Mouse (Mus musculus): Measurements from ENCODE around the gene Avpi1.

Gene Avpi1
- long read RNA-seq, experiment 1, transcript Avpi1-201 (3 exons, 1,044 nt): major isoform, 172 of 178 reads
- long read RNA-seq, experiment 1, partial matches to known transcripts: 4 of 178 reads
- long read RNA-seq, experiment 1, other reads (novel, unspliced or antisense): 2 of 178 reads
- long read RNA-seq, experiment 2, transcript Avpi1-201 (3 exons, 1,044 nt): major isoform, 229 of 236 reads
- long read RNA-seq, experiment 2, partial matches to known transcripts: 0 of 236 reads
- long read RNA-seq, experiment 2, other reads (novel, unspliced or antisense): 7 of 236 reads

- intact Hi-C loops (cut with DNase I): loop anchor here (5.0 kb wide), 1 partner anchor 37 kb away; the partner anchor contains the start of gene Pi4k2a
Measured at GRCm38 (mm10) chr19:42128787-42129508, at the start of gene Avpi1. Avpi1 (minus strand) TSS chr19:42129059.

DNA sequence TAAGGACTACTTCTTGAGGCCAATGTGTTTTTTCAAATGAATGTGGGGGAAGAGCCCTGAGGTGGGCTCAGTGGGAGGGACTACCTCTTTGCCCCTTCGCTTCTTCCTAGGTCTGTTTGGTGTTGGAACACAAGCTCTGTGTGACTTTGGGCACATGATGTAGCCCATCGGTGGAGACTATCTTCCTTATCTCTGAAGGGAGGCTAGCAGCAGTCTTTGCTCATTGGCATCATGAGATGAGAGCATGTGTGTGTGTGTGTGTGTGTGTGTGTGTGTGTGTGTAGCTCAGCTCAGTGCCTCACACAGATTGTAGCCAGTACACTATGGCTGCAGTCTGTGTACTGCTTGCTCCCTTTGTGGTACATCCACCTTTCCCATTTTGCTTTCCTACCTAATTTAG is 48.6 kb upstream of the Avpi1 start:
- intact Hi-C loops (cut with DNase I): no loop called here

GRCm38 (mm10) chr19:42176841-42177240 is 48.0 kb upstream of the Avpi1 start:
- intact Hi-C loops (cut with DNase I): no loop called here

GRCm38 (mm10) chr19:42170025-42170969 is 41.4 kb upstream of the Avpi1 start:
- intact Hi-C loops (cut with DNase I): no loop called here

- intact Hi-C loops (cut with DNase I): loop anchor here (5.0 kb wide), 1 partner anchor 127 kb away; no protein-coding TSS in a partner anchor
Measured at GRCm38 (mm10) chr19:42169322-42169975, 40.6 kb upstream of the Avpi1 start.

- intact Hi-C loops (cut with DNase I): loop anchor here (5.0 kb wide), 1 partner anchor 125 kb away; no protein-coding TSS in a partner anchor
Measured at GRCm38 (mm10) chr19:42167489-42167888, 38.6 kb upstream of the Avpi1 start.

- intact Hi-C loops (cut with DNase I): loop anchor here (5.0 kb wide), 1 partner anchor 124 kb away; no protein-coding TSS in a partner anchor
Measured at GRCm38 (mm10) chr19:42166766-42167165, 37.9 kb upstream of the Avpi1 start.

DNA sequence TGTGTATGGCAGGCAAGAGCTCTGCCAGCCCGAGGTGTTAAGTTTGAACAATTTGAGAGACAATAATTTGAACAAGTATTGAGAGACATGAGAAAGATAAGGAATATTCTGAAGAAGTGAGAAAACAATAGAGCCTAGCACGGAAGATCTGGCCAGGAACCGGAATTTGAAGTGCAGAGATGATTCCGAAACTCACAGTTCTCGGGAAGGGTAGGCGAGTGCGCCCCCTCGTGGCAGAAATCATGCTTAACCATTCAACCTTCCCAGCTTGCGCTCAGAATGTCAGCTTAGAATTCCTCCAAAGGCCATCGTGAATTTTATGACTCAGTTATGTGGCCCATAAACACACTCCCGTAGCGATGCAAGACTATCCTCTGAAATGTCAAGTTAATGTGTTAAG is 37.3 kb upstream of the Avpi1 start:
- intact Hi-C loops (cut with DNase I): loop anchor here (5.0 kb wide), 1 partner anchor 124 kb away; no protein-coding TSS in a partner anchor

DNA sequence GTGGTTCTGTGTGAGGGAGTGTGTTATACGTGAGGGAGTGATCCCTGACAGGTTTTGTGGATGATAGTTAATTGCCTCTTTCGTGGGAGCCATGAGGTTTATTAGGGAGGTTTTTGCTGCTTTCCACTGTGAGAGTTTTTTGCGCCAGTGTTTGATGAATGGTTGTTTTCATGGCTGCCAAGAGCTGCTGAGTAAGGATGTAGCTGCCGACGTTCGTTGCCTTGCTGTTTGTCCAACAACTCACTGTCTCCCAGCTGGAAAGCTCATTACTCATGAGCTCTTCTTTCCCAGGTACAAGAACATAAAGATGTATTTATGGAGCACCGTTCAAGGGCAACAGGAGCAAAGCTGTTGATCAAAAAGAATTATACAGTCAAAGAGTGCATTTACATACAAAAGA is 35.3 kb upstream of the Avpi1 start:
- intact Hi-C loops (cut with DNase I): no loop called here

DNA sequence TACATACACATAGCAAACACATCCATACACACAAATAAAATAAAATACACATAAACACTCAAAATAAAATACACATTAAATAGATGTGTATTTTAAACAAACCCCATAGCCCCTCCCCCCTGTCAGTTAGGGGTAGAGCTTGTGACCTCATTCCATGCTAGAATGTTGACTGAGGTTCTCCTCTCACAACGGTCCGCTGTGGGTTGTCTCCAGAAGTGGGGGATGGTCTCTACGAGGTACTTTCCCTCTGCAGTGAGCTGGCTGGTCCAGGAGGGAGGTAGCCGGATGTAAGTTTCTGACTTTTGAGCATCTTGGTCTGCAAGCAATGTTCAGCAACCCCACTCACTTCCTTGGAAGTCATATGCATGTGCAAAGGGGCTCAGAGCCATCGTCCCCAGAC is 34.9 kb upstream of the Avpi1 start, which contains the start of gene Zfyve27:
TSS of gene Zfyve27 (plus strand) at position 188 of the 400 bp plus-strand sequence.
- intact Hi-C loops (cut with DNase I): no loop called here

GRCm38 (mm10) chr19:42158246-42159017 is 29.6 kb upstream of the Avpi1 start:
- intact Hi-C loops (cut with DNase I): no loop called here

DNA sequence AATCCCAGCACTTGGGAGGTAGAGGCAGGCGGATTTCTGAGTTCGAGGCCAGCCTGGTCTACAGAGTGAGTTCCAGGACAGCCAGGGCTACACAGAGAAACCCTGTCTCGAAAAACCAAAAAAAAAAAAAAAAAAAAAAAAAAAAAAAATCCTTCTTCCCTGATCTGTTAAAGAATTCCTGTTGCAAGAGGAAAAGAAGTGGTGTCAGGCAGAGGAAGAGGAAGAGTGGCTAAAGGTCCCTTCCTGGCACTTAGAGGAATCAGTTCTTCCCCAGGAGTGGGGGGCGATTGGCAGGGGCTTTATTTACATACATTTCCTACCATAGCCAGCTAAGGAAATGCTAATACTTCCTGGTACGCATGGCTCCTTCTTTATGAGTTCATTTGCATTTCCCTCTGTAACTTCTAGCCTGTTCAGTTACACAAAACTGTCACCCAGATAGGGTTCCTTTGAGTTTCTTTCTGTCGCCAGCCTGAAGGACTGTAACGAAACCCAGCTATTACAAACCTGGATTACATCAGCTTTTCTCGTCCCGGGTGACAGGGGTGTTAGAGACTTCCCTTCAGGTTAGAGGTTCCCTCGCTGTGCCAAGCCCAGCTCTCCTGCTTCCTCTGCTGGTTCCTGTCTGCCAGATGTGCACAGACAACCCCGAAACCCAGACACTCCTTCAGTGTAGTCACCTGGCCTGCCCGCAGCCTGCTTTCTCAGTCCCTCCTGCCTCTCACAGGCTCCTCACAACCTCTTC is 28.8 kb upstream of the Avpi1 start:
- intact Hi-C loops (cut with DNase I): no loop called here

- intact Hi-C loops (cut with DNase I): no loop called here
Measured at GRCm38 (mm10) chr19:42151990-42152389, 23.1 kb upstream of the Avpi1 start.

GRCm38 (mm10) chr19:42148569-42148860 is 19.7 kb upstream of the Avpi1 start:
- intact Hi-C loops (cut with DNase I): no loop called here

DNA sequence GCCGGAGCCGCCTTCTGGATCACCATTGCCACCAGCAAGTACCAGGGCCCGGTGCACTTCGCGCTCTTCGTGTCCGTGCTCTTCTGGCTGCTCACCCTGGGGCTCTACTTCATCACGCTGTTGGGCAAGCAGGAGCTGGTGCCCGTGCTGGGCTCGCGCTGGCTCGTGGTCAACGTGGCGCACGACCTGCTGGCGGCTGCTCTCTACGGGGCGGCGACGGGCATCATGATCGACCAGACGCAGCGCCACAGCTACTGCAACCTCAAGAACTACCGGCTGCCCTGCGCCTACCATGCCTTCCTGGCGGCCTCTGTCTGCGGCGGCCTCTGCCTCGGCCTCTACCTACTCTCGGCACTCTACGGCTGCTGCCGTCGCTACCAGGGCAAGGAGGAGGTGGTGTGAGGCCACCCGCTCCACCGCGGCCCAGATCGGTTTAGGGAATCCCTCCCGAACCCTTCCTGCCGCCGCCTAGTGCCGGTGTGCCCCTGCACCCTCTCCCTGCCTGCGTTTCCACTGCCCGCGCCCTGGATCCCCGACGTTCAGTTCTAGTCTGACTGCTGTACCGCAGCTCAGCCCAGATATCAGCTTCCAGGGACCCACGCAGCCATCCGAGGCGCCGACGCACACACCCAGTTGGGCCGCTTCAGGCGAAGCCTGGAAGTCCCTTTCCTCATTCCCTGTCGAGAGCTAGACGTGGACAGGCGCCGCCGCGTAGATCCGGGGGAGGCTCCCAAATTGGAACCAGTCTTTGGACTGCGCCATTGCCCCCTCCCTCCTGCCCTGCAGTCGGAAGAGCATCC is 19.1 kb upstream of the Avpi1 start:
- intact Hi-C loops (cut with DNase I): no loop called here

DNA sequence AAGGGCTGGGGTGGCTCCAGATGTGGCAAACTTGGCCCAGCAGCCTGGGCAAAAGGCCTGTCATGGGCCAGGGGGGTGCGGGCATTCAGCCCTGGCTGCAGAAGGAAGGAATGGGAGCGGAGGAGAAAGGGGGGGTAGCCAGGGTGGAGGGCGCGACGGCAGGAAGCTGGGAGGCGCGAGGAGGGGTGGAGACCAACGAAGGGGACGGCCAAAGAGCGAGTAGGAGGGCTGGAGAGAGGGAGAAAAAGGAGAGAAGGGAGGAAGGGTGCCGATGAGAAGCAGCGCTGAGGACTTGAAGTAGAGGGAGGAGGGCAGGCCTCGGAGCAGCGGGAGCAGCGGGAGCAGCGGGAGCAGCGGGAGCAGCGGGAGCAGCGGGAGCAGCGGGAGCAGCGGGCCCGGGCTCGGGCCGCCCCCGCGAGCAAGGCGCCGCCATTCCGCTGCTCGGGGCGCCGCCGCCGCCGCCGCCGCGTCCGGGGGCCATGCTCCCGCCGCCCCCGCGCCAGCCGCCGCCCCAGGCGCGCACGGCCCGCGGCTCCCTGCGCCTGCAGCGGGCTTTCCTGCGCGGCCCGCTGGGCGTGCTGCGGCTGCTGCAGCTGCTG is 18.4 kb upstream of the Avpi1 start, which contains the start of gene Marveld1:
TSS of gene Marveld1 (plus strand) at position 231 of the 599 bp plus-strand sequence.
- intact Hi-C loops (cut with DNase I): no loop called here

DNA sequence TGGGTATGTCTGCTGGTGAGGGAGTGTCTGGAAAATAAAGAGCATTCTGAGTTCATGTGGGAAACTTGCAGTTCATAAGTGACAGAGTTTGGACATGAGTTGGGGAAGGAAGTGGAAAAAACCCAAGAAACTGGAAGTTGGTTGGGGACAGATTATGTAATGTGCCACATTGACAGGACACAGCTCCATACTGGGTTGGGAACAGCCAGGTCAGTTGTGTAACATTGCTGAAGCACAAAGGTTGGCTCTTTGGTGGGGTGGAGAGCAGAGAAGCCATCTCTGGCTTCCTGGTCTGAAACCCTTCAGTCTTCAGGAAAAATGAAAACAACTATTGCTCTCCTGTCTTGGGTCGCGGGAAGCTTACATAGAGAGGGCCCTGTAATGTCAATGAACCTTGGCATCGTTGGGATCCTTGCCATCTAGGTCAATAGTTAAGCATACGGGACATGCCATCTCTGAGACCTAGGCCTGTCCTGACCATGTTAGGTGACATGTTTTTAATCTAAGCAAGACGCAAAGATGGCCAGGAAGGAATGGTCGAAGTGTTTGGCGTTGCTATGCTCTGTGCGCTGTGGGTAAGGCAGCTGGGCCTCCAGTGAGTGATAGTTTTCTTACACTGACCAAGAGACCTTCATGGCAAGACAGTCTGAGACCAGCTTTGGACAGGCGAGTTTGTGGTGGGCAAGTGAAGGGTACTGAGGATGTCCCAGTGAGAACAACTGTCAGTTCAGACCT is 17.6 kb upstream of the Avpi1 start:
- intact Hi-C loops (cut with DNase I): no loop called here

Data from adrenal gland (tissue).